Mouse (Mus musculus): ENCODE results near the gene Tas2r144. TPM values are rescaled to one million over a fixed set of nuclear protein-coding genes. Genes with fewer than 3 reads are reported as not detected.

Gene Tas2r144
- not detected in 2 replicates for polyA plus RNA-seq (2016; fragmentation: Nextera tagmentation; extraction: Ambion mirVana)

DNA sequence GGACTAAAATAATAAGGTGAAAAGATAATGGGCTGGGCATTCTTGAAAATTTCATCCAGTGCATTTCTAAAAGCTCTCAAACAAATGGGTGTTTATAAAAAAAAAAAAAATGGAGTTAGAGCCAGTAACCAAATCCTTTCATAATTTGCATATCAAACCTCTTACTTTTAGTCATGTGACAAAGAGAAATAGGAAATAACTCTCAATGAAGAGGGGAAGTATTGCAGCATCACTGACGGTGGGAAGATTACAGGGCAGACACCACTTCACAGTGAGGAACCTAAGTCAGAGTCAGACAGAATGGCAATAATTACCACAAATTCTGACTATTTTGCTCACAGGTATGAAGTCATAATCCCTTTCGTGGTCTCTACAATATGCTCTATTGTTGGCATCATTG, at the start of gene Tas2r144:
Gene Tas2r144 (plus strand): TSS at position 301 of the 400 bp plus-strand sequence.
- H3K4me1 ChIP-seq (replicated peaks): no peaks in the 10 kb centered on the region
- 85% methylated on average over 2 of the region's 2 CpGs for WGBS

DNA sequence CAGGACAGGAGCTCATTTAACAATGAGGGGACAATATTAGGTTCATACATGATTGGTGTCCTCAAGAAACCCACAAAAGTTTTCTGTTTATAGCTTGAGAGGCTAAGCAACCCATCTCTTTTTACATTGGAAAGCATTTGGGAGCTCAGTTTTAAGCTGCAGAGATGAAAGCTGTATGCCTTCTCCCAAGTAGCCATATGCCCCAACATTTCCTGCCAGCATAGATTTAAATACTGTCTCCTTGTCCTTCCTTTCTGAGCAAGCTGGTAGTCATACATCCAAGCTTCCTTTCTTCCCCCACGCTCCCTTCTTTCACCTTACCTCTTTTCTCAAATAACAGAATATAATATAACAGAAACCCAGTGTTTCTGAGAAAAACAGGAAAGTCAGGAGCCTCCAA, 32.7 kb upstream of the Tas2r144 start:
- DNase-seq (ENCODE audit: low spot score): no peak
- Histone ChIP-seq H3K9me3 (no peaks in the 10 kb centered on the region), H3K27ac (no peak overlapping the region), H3K4me1 (replicated peaks) (no peaks in the 10 kb centered on the region), H3K4me3 (no peak overlapping the region), H3K27me3 (ENCODE audit: insufficient read depth, poor library complexity, severe bottlenecking) (no peaks in the 10 kb centered on the region), H3K36me3 (no peaks in the 10 kb centered on the region)
- 76% methylated on average over 1 of the region's 1 CpGs for WGBS

More for the DNA sequence above, at the start of gene Tas2r144:
- H3K36me3 ChIP-seq: no peaks in the 10 kb centered on the region
- no peak within 1 kb of the TSS for H3K27ac ChIP-seq
- no peak within 1 kb of the TSS for H3K4me3 ChIP-seq
- no peaks in the 10 kb centered on the region for H3K9me3 ChIP-seq
- no peaks in the 10 kb centered on the region for H3K27me3 ChIP-seq (ENCODE audit: insufficient read depth, poor library complexity, severe bottlenecking)
- no peak for DNase-seq (ENCODE audit: low spot score)

DNA sequence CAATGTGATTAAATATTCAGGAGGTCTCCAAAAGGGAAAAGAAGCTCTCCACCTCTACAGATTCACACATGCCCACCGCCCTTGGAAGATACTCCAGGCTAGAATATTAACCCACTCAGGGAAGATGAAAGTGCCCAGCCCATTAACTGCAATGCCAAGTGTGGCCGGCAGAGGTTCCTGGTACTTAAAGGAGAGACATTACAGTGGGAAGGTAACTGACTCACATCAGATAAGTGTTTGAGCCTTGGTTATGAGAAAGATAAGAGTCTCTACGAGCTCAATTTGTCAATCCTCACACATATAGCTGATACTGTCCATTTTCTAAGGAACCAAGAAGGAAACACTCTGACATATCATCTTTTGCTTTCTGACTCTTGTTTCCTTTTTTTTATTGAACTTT, 28.9 kb upstream of the Tas2r144 start:
- Histone ChIP-seq H3K36me3 (no peaks in the 10 kb centered on the region), H3K27ac (no peak overlapping the region), H3K4me1 (replicated peaks) (no peaks in the 10 kb centered on the region), H3K27me3 (ENCODE audit: insufficient read depth, poor library complexity, severe bottlenecking) (no peaks in the 10 kb centered on the region), H3K4me3 (no peak overlapping the region), H3K9me3 (no peaks in the 10 kb centered on the region)
- WGBS: 52% methylated on average over 3 of the region's 3 CpGs
- peak; percentile 2 for DNase-seq (ENCODE audit: low spot score)

DNA sequence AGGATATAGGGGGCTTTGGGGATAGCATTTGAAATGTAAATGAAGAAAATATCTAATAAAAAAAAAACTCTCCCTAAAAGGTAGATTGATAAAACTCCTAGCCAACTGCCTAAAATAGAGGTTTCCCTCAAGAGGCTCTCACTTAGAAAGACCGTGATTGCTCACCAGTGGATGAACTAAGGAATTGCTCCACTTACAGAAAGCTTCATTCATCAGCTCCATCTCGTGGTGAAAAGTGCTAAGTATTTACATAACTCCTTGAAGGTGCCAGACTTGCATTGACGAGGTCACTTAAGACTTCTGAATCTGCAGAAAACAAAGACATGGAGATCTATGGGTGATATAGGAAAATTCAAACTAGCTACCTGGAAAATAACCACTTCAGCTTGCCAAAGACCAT, 17.4 kb upstream of the Tas2r144 start:
- Histone ChIP-seq H3K27ac (no peak overlapping the region), H3K4me3 (no peak overlapping the region), H3K36me3 (no peaks in the 10 kb centered on the region), H3K27me3 (ENCODE audit: insufficient read depth, poor library complexity, severe bottlenecking) (no peaks in the 10 kb centered on the region), H3K4me1 (replicated peaks) (no peaks in the 10 kb centered on the region), H3K9me3 (no peaks in the 10 kb centered on the region)
- DNase-seq (ENCODE audit: low spot score): no peak
- 48% methylated on average over 3 of the region's 3 CpGs for WGBS

DNA sequence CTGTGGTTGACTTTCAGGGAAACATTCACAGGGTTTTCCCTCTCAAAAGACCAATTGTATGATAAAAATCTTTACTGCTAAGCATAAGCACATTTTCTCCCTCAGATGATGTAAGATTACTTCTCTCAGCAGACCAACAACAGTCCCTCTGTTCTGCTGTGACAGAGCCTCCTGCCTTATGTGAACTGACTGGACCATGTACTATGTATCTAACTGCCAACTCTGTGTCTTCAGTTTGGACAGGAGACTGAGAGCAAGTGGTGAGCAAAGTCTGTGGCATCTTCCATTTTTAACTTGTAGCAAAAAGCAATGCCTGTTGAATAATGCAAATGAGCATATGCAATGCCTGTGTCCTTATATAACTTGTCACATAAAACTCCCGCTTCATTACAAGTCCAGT, 15.6 kb upstream of the Tas2r144 start:
- Histone ChIP-seq H3K4me1 (replicated peaks) (no peaks in the 10 kb centered on the region), H3K36me3 (no peaks in the 10 kb centered on the region), H3K27me3 (ENCODE audit: insufficient read depth, poor library complexity, severe bottlenecking) (no peaks in the 10 kb centered on the region), H3K27ac (no peak overlapping the region), H3K4me3 (no peak overlapping the region), H3K9me3 (no peaks in the 10 kb centered on the region)
- no peak for DNase-seq (ENCODE audit: low spot score)
- 84% methylated on average over 1 of the region's 1 CpGs for WGBS

DNA sequence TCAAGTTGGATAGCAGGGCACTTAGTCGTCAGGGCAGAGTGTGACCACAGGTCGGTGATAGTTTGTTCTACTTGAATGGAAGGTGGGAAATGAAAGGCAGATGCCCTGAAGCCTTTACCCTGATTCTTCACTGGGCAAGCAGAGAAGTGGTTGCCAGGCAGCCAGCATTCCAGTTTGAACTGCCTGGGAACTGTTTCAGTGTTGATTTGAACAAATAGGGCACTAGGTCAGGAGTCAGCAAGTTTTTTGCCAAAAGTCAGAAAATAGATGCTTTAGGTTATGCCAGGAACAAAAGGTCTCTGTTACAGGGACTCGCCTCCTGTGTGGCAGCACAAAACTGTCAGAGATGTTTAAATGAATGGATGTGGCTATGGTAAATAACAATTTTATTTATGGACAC, 7.2 kb downstream of the Tas2r144 start:
- DNase-seq (ENCODE audit: low spot score): no peak
- no peak overlapping the region for H3K27ac ChIP-seq
- no peaks in the 10 kb centered on the region for H3K4me1 ChIP-seq (replicated peaks)
- H3K9me3 ChIP-seq: no peaks in the 10 kb centered on the region
- H3K4me3 ChIP-seq: no peak overlapping the region
- 54% methylated on average over 3 of the region's 3 CpGs for WGBS
- H3K27me3 ChIP-seq (ENCODE audit: insufficient read depth, poor library complexity, severe bottlenecking): no peaks in the 10 kb centered on the region
- no peaks in the 10 kb centered on the region for H3K36me3 ChIP-seq

DNA sequence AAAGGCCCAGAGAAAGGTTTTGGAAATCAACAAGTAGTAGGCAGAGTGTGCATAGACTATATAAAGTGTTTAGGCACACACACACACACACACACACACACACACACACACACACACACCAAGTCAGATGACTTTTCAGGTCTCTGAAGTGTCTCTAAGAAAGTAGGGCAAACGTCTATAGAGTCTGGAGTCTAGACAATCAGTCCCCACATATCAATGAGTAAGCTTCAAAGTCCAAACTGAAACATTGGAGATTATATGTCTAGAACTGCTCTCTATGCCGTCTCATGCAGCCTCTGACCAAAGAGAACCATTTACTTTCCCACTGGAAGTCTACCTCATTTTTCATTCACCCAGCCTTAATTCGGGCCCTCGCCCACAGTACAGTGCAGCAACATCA, 9.9 kb downstream of the Tas2r144 start:
- Histone ChIP-seq H3K27ac (no peak overlapping the region), H3K27me3 (ENCODE audit: insufficient read depth, poor library complexity, severe bottlenecking) (no peaks in the 10 kb centered on the region), H3K9me3 (no peaks in the 10 kb centered on the region), H3K36me3 (no peaks in the 10 kb centered on the region), H3K4me1 (replicated peaks) (no peaks in the 10 kb centered on the region), H3K4me3 (no peak overlapping the region)
- 77% methylated on average over 4 of the region's 4 CpGs for WGBS
- DNase-seq (ENCODE audit: low spot score): no peak

DNA sequence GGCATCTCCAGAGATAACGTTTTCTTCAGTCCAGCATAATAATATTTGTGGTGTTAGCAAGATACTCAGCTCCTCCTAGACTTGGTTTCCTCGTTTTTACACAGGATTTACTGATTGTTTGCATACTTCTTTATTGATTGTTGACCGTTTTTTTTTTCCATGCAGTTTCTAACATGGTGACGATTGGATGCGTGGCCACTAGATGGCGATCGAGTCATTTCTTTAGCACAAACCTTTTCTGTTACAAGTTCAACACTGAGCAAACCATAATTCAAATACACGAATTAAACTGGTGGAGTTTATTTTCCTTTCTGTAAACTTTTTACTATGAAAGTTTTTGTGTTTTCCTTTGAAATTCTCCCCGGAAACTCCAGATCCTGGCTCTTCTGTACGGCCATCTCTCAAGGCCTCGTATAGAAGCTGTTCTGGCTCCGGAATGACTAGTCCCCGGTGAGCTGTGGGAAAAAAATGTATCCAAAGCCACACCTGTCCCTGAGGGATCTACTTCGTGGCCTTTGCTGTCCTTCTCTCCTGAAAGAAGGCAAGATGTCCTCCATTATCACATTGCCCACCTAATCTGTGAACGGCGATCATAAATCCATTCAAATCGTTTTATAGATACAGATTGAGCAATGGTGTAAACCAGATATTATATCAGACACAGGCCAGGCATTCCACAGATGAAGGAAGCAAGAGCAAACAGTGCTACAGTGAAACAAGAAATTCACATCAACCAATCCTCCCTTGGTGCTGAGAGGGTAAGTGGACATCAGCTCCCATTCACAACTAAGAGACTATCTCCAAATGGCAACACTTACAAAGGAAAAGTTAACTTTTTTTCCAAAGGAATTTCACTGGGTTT, 12.3 kb downstream of the Tas2r144 start:
- DNase-seq (ENCODE audit: low spot score): peak; percentile 63
- WGBS: 35% methylated on average over 17 of the region's 17 CpGs
- H3K4me3 ChIP-seq: no peak overlapping the region
- H3K36me3 ChIP-seq: no peaks in the 10 kb centered on the region
- no peaks in the 10 kb centered on the region for H3K27me3 ChIP-seq (ENCODE audit: insufficient read depth, poor library complexity, severe bottlenecking)
- H3K27ac ChIP-seq: no peak overlapping the region
- H3K4me1 ChIP-seq (replicated peaks): no peaks in the 10 kb centered on the region
- no peaks in the 10 kb centered on the region for H3K9me3 ChIP-seq

DNA sequence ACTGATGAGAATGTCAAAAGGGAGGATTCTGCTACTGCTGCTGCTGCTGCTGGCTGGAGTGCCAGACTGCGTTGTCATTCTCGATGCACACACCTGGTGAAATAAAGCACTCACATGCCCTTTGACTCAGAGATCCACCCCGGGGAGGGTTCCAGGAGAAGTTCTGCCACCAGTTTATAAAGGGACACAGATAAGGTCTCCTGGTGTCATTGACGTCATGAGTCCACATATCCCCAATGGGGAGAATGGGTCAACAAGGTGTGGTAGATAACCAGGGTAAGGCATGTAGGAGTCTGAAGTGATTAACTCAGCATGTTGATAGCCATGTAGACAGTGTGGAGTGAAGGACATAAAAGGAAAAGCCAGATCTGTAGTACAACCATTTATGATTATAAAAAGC, 14.5 kb downstream of the Tas2r144 start:
- no peak for DNase-seq (ENCODE audit: low spot score)
- WGBS: 73% methylated on average over 4 of the region's 4 CpGs
- H3K27ac ChIP-seq: no peak overlapping the region
- H3K4me1 ChIP-seq (replicated peaks): no peaks in the 10 kb centered on the region
- H3K9me3 ChIP-seq: no peaks in the 10 kb centered on the region
- no peaks in the 10 kb centered on the region for H3K27me3 ChIP-seq (ENCODE audit: insufficient read depth, poor library complexity, severe bottlenecking)
- no peak overlapping the region for H3K4me3 ChIP-seq
- no peaks in the 10 kb centered on the region for H3K36me3 ChIP-seq

DNA sequence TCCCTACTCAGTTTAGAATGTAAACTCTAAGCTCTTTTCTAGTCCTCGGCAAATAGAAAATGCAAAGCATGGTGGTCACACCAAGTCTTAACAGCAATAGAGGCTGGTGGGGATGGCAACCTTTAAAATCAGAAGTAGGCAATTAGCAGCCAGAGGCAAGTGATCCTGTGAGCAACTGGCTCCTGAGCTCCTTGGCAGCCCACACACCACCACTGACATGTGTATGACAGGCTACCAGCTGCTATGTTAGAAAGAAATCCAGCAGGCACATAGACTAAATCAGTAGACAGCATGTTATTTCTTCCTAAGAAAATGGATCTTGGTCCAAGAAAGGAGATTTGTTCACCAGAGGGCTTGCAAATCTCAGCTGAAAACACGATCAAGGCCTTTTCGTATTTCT, 16.1 kb downstream of the Tas2r144 start:
- WGBS: 91% methylated on average over 3 of the region's 3 CpGs
- Histone ChIP-seq H3K9me3 (no peaks in the 10 kb centered on the region), H3K36me3 (no peaks in the 10 kb centered on the region), H3K4me3 (no peak overlapping the region), H3K27ac (no peak overlapping the region), H3K4me1 (replicated peaks) (no peaks in the 10 kb centered on the region), H3K27me3 (ENCODE audit: insufficient read depth, poor library complexity, severe bottlenecking) (no peaks in the 10 kb centered on the region)
- no peak for DNase-seq (ENCODE audit: low spot score)

DNA sequence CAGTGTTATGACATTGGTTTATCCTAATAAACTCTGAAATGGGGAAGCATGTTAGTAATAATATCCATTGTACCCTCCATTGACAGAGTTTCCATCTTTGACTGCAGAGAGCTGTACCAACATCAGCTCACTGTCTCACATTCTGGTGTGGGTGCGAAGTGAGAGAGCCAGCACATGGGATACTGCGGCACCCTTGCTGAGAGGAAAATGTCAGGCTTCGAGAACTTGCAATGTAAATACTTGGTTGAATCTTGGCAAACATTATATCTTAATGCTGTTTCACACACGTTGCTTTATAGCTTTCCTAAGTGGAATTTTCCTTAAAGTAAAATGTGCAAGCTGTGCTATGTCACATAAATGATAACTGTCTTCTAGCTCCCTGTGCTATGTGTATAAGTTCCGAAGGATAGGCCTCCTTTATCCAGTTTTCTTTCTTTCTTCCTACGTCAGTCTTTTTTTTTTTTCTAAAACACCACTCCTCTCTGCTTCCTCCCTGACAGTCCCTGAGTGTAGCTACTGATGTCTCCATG, 22.2 kb downstream of the Tas2r144 start:
- Histone ChIP-seq H3K9me3 (no peaks in the 10 kb centered on the region), H3K27me3 (ENCODE audit: insufficient read depth, poor library complexity, severe bottlenecking) (no peaks in the 10 kb centered on the region), H3K4me1 (replicated peaks) (no peaks in the 10 kb centered on the region), H3K4me3 (no peak overlapping the region), H3K27ac (no peak overlapping the region), H3K36me3 (no peaks in the 10 kb centered on the region)
- 76% methylated on average over 6 of the region's 6 CpGs for WGBS
- DNase-seq (ENCODE audit: low spot score): no peak

DNA sequence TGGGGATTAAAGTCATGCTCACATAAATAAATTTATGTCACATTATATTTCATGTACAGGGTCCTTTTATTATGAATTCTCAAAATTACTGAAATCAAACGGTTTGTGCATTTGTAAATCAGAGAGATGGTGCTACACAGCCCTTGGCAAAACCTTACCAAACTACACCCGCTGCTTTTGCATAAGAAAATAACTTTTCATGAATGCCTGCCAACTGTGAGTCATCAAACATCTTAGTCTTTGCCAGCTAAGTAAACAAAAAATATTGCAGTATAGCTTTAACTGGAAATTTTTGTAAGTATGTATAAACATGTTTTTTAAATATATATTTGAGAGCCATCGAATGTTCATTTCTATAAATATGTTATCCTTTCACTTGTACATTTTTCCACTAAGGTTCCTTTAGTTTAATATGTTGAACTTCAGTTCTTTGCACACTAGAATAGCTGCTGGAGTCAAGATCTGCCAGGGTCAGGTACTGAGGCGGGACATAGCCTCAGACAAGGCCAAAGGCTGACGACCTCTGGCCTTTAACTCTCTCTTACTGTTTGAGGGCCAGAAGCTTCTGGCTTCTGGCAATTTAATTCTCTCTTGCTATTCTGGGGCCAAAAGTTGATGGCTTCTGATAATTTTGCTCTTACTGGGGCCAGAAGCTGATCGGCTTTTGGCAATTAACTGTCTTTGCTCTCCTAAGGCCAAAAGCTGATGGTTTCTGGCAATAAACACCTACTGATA, 26.4 kb downstream of the Tas2r144 start:
- no peak overlapping the region for H3K27ac ChIP-seq
- H3K9me3 ChIP-seq: no peaks in the 10 kb centered on the region
- 75% methylated on average over 6 of the region's 6 CpGs for WGBS
- H3K27me3 ChIP-seq (ENCODE audit: insufficient read depth, poor library complexity, severe bottlenecking): peaks cover 4% of the 10 kb centered on the region
- H3K4me3 ChIP-seq: no peak overlapping the region
- H3K36me3 ChIP-seq: no peaks in the 10 kb centered on the region
- no peak for DNase-seq (ENCODE audit: low spot score)
- H3K4me1 ChIP-seq (replicated peaks): peaks cover 8% of the 10 kb centered on the region

Data from hindbrain, embryonic 10.5 days (tissue).